Mouse (Mus musculus): ENCODE results near the gene Nodal. TPM values are rescaled to one million over a fixed set of nuclear protein-coding genes. Genes with fewer than 3 reads are reported as not detected.

Nodal gene
- total and polyA plus RNA-seq, 3 experiments, result 0.13 TPM; not detected in 2

GRCm38 (mm10) chr10:61440202-61440800 is 22.5 kb downstream of the Nodal start:
- Histone ChIP-seq H3K27me3 (replicated peaks) (no peaks in the 10 kb centered on the region), H3K9ac (ENCODE audit: insufficient read depth, low read depth) (no peak overlapping the region), H3K4me3 (replicated peaks in 1 of 3; ENCODE audit: low read depth in 2 of 3, low read length in 2 of 3, poor library complexity in 1 of 3) (no peak overlapping the region), H3K4me2 (ENCODE audit: insufficient read depth, low read depth, poor library complexity, severe bottlenecking) (no peak overlapping the region), H3K79me2 (replicated peaks; ENCODE audit: control insufficient read depth, extremely low read depth, insufficient read depth, poor library complexity, severe bottlenecking) (peaks cover 58% of the 10 kb centered on the region), H3K4me1 (ENCODE audit: control insufficient read depth in 1 of 2, insufficient read depth in 2 of 2) (peaks cover 8 to 25% of the 10 kb centered on the region in 2 experiments), H3K27ac (ENCODE audit: insufficient read depth, low read depth) (no peak overlapping the region), H3K36me3 (replicated peaks in 1 of 2; ENCODE audit: control insufficient read depth in 1 of 2, insufficient read depth in 1 of 2, low read length in 1 of 2) (peaks cover 17 to 63% of the 10 kb centered on the region in 2 experiments), H3K9me3 (replicated peaks; ENCODE audit: low read length) (peaks cover 3% of the 10 kb centered on the region)
- dilution Hi-C loops (cut with MboI; ENCODE audit: extremely low pct_ligation_motif_present, extremely low pct_unique_long_range_greater_than_20kb, low sequenced_read_pairs) (no loop called here), in situ Hi-C loops (cut with MboI; ENCODE audit: low pct_ligation_motif_present, low pct_unique_long_range_greater_than_20kb, low sequenced_read_pairs) (no loop called here)
- DNase-seq (ENCODE audit: extremely low read depth), result no peak
- TF ChIP-seq JUN (IDR thresholded peaks at IDR 0.05; ENCODE audit: insufficient read depth, low read depth, low read length) (no peak), JUND (conservative IDR thresholded peaks at IDR 0.05; ENCODE audit: low read depth, low read length) (no peak), POLR2AphosphoS2 (IDR thresholded peaks at IDR 0.05; ENCODE audit: low read depth, low read length) (no peak), MAZ (IDR thresholded peaks at IDR 0.05; ENCODE audit: low read depth, low read length) (no peak), MXI1 (IDR thresholded peaks at IDR 0.05; ENCODE audit: low read depth, low read length) (no peak)

GRCm38 (mm10) chr10:61443456-61443855 is 25.7 kb downstream of the Nodal start:
- Histone ChIP-seq H3K9me3 (replicated peaks; ENCODE audit: low read length) (peaks cover 3% of the 10 kb centered on the region), H3K4me2 (ENCODE audit: insufficient read depth, low read depth, poor library complexity, severe bottlenecking) (no peak overlapping the region), H3K4me1 (ENCODE audit: control insufficient read depth in 1 of 2, insufficient read depth in 2 of 2) (peaks cover 25 to 54% of the 10 kb centered on the region in 2 experiments), H3K36me3 (replicated peaks in 1 of 2; ENCODE audit: control insufficient read depth in 1 of 2, insufficient read depth in 1 of 2, low read length in 1 of 2) (peaks cover 21 to 70% of the 10 kb centered on the region in 2 experiments), H3K79me2 (replicated peaks; ENCODE audit: control insufficient read depth, extremely low read depth, insufficient read depth, poor library complexity, severe bottlenecking) (peaks cover 74% of the 10 kb centered on the region), H3K4me3 (replicated peaks in 1 of 3; ENCODE audit: low read depth in 2 of 3, low read length in 2 of 3, poor library complexity in 1 of 3) (no peak overlapping the region), H3K27me3 (replicated peaks) (no peaks in the 10 kb centered on the region), H3K27ac (ENCODE audit: insufficient read depth, low read depth) (no peak overlapping the region), H3K9ac (ENCODE audit: insufficient read depth, low read depth) (no peak overlapping the region)
- TF ChIP-seq RCOR1 (conservative IDR thresholded peaks at IDR 0.05; ENCODE audit: low read depth, low read length) (no peak), MAX (IDR thresholded peaks at IDR 0.05; ENCODE audit: low read length) (no peak), CHD1 (IDR thresholded peaks at IDR 0.05; ENCODE audit: low read depth, low read length) (no peak), SIN3A (IDR thresholded peaks at IDR 0.05; ENCODE audit: low read length) (no peak), MYC (IDR thresholded peaks at IDR 0.05; ENCODE audit: low read depth, low read length) (no peak), NRF1 (IDR thresholded peaks at IDR 0.05; ENCODE audit: low read depth, low read length) (no peak), NELFE (IDR thresholded peaks at IDR 0.05; ENCODE audit: low read depth, low read length) (no peak), CHD2 (IDR thresholded peaks at IDR 0.05; ENCODE audit: low read length) (no peak), USF1 (IDR thresholded peaks at IDR 0.05; ENCODE audit: low read depth, low read length) (no peak), POLR2AphosphoS2 (IDR thresholded peaks at IDR 0.05; ENCODE audit: low read depth, low read length) (no peak), MAFK (IDR thresholded peaks at IDR 0.05; ENCODE audit: insufficient replicate concordance, low read length) (no peak), HCFC1 (IDR thresholded peaks at IDR 0.05; ENCODE audit: low read depth, low read length) (no peak), IRF4 (IDR thresholded peaks at IDR 0.05; ENCODE audit: low read depth, low read length) (no peak), MAZ (IDR thresholded peaks at IDR 0.05; ENCODE audit: low read depth, low read length) (no peak), BHLHE40 (IDR thresholded peaks at IDR 0.05; ENCODE audit: low read depth, low read length) (no peak), MXI1 (IDR thresholded peaks at IDR 0.05; ENCODE audit: low read depth, low read length) (no peak), JUN (IDR thresholded peaks at IDR 0.05; ENCODE audit: insufficient read depth, low read depth, low read length) (no peak), E2F4 (IDR thresholded peaks at IDR 0.05; ENCODE audit: insufficient replicate concordance, low read depth, low read length) (no peak), ZMIZ1 (IDR thresholded peaks at IDR 0.05; ENCODE audit: low read depth, low read length) (no peak)
- dilution Hi-C loops (cut with MboI; ENCODE audit: extremely low pct_ligation_motif_present, extremely low pct_unique_long_range_greater_than_20kb, low sequenced_read_pairs), result no loop called here
- in situ Hi-C loops (cut with MboI; ENCODE audit: low pct_ligation_motif_present, low pct_unique_long_range_greater_than_20kb, low sequenced_read_pairs), result no loop called here
- DNase-seq (ENCODE audit: extremely low read depth), result no peak

Data from CH12.LX (cell line).